Mouse (Mus musculus): ENCODE results near the gene Npb.

The Npb gene

DNA sequence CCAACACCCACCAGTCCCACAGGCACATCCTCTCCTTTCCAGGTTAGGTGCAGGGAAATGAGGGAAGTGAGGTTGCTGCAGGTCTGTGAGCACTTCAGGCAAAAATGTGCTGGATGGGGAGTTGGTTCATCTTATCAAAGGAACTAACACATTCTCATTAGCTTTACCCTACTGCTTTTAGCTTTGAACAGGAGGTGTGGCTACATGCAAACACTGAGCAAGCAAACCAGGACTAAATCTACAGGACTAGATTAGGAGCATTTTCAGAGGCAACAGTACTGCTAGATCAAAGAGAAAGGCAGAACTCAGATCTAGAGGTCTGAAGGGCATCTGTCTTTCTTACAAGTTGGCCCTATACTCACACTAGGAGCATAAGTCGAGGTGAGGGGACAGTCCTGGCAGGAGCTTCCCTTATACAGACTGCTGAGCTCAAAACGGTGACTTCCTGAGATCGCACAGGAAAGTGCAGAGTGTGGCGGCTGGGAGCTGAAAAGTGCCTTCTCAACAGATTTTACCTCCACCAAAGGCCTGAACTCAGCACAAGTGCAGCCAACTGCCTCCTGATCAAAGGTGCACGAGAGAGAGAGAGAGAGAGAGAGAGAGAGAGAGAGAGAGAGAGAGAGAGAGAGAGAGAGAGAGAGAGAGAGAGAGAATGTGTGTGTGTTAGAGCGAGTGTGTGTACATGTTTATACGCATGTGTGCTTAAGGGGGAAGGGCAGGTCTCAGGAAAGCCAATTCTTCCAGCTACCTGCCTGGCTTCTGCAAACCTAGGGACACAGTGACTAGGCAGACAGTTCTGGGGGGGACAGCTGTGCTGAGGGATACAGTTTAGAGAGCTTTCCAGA is 22.8 kb downstream of the Npb start:
- DNase-seq (ENCODE audit: low read depth in 2 of 2, low spot score in 2 of 2), result no peak

- DNase-seq (ENCODE audit: low read depth in 2 of 2, low spot score in 2 of 2), result no peak
Measured at GRCm38 (mm10) chr11:120631726-120632448, 23.6 kb downstream of the Npb start.

- DNase-seq (ENCODE audit: low read depth in 2 of 2, low spot score in 2 of 2), result no peak
Measured at GRCm38 (mm10) chr11:120632559-120633519, 24.6 kb downstream of the Npb start.

DNA sequence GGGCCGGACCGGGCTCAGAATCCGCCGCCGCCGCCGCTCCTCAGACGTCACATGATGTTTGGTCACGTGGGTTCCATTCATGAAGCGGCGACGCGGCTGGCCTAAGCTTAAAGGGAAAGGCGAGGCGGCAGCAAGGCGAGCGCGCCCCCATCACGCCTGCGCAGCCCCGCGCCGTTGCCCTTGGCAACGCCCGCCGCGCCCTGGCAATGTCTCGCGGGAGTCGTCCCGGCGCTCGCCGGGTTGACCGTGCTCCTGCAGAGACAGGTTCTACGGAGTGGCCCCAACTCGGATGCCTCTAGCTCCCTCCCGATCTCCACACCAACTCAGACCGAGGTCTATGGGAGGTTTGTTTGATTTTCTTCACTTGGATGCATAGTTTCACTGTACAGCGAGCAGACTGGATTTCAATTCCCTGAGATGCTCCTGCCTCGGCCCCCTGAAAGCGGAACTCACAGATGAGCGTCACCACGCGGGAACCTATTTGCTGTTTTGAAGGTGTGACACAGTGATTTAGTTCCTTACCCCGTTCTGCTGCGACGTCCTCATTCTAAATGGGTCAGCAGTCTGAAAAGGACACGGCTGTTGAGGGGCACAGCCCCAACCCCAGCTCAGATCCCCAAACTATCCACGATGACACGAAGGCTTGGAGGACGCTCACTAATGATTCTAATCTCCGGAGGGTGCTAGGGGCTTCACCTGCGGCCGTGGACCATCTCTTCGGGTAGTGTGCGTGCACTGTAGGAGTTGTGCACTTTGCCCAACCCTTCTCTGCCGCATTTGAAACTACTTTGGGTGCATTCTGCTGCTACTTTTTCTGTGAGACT is 25.5 kb downstream of the Npb start, which contains the start of gene Mafg:
Gene Mafg, minus strand, starts transcription at position 81 of the 824 bp plus-strand sequence.
- DNase-seq (ENCODE audit: low read depth in 2 of 2, low spot score in 2 of 2), result peak; percentile 76 to 78

GRCm38 (mm10) chr11:120634810-120635209 is 26.5 kb downstream of the Npb start:
- DNase-seq (ENCODE audit: low read depth in 2 of 2, low spot score in 2 of 2), result no peak

GRCm38 (mm10) chr11:120641255-120641654 is 33.0 kb downstream of the Npb start:
- DNase-seq (ENCODE audit: low read depth in 2 of 2, low spot score in 2 of 2), result no peak

- DNase-seq (ENCODE audit: low read depth in 2 of 2, low spot score in 2 of 2), result no peak
Measured at GRCm38 (mm10) chr11:120641869-120642268, 33.6 kb downstream of the Npb start.

DNA sequence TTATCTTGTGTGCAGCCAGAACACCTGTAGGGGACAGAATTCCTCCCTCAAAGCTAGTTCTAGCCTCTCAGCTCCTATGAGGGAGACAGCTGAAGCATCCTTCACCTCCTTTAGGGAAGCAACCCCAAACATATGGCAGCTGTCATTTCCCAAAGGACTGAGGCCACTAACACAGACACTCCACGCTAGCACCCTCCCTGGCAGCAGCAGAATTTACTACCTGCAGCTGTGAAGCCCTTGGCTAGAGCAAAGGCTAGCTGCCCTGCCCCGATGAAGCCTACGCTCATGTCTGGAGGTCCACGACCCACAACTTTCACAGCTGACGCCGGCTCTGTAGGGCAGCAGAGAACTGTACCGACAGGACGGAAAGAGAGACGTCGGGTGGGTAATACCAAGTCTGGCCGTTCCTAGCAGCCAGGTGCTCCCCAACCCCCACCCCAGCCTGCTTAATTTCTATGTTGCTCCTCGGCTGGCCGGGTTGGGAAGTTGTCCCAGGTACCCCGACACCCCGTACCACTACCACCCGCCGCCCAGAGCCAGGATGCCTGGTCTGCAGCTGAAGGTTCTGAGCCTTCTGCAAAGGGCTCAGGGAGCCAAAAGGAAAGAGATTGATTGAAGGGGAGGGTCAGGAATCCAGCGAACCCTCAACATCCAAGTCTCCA is 34.8 kb downstream of the Npb start:
- DNase-seq (ENCODE audit: low read depth in 2 of 2, low spot score in 2 of 2), result no peak

DNA sequence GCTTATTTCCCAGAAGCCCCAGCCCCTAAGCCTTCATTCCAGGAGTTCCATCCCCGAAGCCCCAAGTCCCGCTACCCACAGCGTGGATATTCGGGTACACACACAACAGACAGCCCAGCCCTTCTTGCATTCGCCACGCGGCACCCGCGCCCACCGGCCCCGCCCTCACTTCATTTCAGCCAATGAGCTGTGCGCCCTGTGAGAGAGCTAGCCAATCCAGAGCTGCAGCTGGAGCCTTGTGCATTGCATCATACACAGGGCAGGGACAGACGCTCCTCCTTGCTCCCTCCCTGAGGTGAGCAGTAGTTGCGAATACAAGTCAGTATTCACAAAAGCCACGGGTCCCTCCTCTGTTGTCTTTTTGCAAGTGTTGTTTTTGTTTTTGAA is 35.3 kb downstream of the Npb start, which contains the start of gene Pycr1:
Gene Pycr1, minus strand, starts transcription at position 169 of the 387 bp plus-strand sequence.
- DNase-seq (ENCODE audit: low read depth in 2 of 2, low spot score in 2 of 2), result peak; percentile 82 to 87

GRCm38 (mm10) chr11:120647047-120647830 is 39.0 kb downstream of the Npb start:
- DNase-seq (ENCODE audit: low read depth in 2 of 2, low spot score in 2 of 2), result no peak

DNA sequence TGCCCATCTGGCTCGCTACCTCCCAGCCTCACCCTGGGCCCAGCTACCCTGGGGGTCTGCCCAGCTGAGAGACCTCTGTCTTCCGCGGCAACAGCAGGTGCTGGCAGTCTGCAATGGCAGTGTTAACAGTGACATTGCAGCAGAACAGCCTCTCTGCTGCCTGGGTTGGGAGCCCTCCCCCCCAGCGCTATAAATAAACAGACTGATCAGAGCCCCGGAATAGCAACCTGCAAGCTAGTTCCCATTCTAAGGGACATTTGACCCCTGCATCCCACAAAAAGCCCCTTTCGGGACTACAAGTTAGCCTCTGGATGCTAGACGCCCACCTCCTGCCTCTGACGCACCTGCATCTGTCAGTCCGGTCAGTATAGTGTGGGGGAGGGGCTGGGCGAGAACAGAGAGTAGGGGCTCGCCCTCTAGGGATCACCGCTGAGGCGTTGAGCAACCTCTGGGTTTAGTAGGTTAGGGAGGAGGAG is 39.8 kb downstream of the Npb start, which contains the start of gene Myadml2:
Gene Myadml2, minus strand, starts transcription at position 158 of the 476 bp plus-strand sequence.
- no peak for DNase-seq (ENCODE audit: low read depth in 2 of 2, low spot score in 2 of 2)

- DNase-seq (ENCODE audit: low read depth in 2 of 2, low spot score in 2 of 2), result no peak
Measured at GRCm38 (mm10) chr11:120651872-120652271, 43.6 kb downstream of the Npb start.

DNA sequence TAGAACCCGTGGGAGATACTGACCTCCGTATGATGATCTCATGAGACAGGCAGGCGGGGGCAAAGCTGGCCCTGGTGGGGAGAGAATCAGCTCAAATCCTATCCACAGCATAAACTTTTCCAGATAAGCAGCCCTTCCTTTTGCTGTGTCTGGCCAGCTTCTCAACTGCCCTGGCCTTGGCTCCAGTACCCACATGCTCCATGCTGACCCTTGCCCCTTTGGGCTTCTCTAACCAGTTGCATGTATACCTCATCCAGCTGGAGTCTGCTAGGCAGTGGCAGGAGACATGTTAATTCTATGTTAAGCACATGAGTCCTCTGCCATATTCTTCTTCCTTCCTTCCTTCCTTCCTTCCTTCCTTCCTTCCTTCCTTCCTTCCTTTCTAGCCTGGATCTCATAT is 46.5 kb downstream of the Npb start:
- DNase-seq (ENCODE audit: low read depth in 2 of 2, low spot score in 2 of 2), result no peak

DNA sequence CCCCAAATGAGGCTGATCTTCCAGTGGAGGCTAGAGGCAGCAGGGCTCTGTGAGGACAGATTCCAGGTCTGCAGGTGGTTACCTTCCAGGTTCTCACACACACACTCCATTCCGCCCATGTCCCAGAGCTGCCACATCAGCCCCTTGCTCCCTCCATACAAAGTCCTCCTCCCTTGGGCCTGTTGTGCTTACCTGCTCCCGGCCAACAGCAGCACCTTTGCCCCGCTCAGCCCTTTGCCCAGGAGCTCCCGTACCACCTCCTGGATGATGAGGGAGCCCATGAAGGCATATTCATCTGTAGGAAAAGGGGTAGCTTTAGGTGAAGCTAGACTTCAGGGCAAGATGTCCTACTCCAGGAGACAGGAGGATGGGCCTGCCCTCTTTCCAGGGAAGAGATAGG is 49.0 kb downstream of the Npb start:
- DNase-seq (ENCODE audit: low read depth in 2 of 2, low spot score in 2 of 2), result no peak
